ENCODE assay signal across 8 mouse cellular contexts in the genomic region with DNA sequence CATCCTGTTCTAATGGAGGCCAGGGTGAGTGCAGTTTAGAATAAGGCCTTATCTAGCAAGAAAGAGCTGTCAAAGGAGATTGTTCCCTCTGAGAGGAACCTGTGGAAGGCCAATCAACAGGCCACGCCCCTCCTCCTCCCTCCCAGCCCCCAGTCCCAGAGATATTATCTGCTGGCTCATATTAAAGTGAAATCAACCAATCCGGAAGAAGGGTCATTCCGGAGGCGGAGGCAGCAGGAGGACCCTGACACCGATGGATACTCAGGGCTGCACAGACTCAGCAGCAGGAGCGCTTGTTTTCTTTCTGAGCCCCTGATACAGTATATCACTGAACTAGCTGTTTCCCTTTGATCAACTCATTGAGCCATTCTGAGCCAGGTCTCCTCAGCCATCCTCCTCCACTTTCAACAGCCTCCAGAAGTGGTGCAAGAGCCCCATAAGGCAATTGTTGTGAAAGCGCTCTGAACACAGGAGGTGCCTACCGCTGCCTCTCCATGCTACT. TPM values are rescaled to one million over a fixed set of nuclear protein-coding genes. Genes with fewer than 3 reads are reported as not detected.
DNase-seq lines count a peak whose midpoint lies in the region; ATAC-seq and TF ChIP-seq lines count a peak whose summit lies in the region.

No protein-coding gene starts in this region.

- peak overlapping the region; percentile 94 for H3K4me3 ChIP-seq in hindbrain, embryonic 16.5 days (ENCODE audit: low read length)
- peak overlapping the region; percentile 90 for H3K4me3 ChIP-seq in liver, postnatal 0 days (ENCODE audit: low read depth, low read length)
- H3K4me3 ChIP-seq in neural tube, embryonic 12.5 days: peak overlapping the region; percentile 31

- no peak overlapping the region for H3K27ac ChIP-seq in hindbrain, embryonic 16.5 days (ENCODE audit: low read depth, low read length)
- H3K27ac ChIP-seq in liver, postnatal 0 days (ENCODE audit: low read depth): peak overlapping the region; percentile 84
- H3K27ac ChIP-seq in neural tube, embryonic 12.5 days: no peak overlapping the region

- H3K4me2 ChIP-seq in hindbrain, embryonic 16.5 days (ENCODE audit: low read length): peak overlapping the region; percentile 94
- H3K4me2 ChIP-seq in liver, postnatal 0 days (ENCODE audit: low read depth, low read length): peak overlapping the region; percentile 91
- peak overlapping the region; percentile 72 for H3K4me2 ChIP-seq in neural tube, embryonic 12.5 days (replicated peaks)

- peak overlapping the region; percentile 50 for H3K9ac ChIP-seq in hindbrain, embryonic 16.5 days (ENCODE audit: low read depth, low read length)
- 0 out of 2 replicates have a peak overlapping the region, but pooled peaks have one; percentile 5 for H3K9ac ChIP-seq in liver, postnatal 0 days (replicated peaks)
- 0 out of 2 replicates have a peak overlapping the region, but pooled peaks have one; percentile 23 for H3K9ac ChIP-seq in neural tube, embryonic 12.5 days

- H3K36me3 ChIP-seq in hindbrain, embryonic 16.5 days (ENCODE audit: control insufficient read depth, insufficient read depth, low read length): no peaks in the 10 kb centered on the region
- no peaks in the 10 kb centered on the region; the same call in 1 of the 2 replicates for H3K36me3 ChIP-seq in liver, postnatal 0 days (replicated peaks; ENCODE audit: insufficient read depth, low read length)
- H3K36me3 ChIP-seq in neural tube, embryonic 12.5 days: no peaks in the 10 kb centered on the region

- DNase-seq in layer of hippocampus, adult 9-11 months: peak; percentile 14
- no peak for DNase-seq in layer of hippocampus, postnatal 10 days (ENCODE audit: low spot score in 2 of 2)
- peak; percentile 72 for DNase-seq in embryo, embryonic 10.5 days (ENCODE audit: low spot score)
- peak; percentile 60 for DNase-seq in liver, postnatal 0 days
- DNase-seq in urinary bladder, postnatal 25 days (ENCODE audit: low spot score): no peak
- no peak for DNase-seq in adrenal gland, postnatal 25 days

- H3K9me3 ChIP-seq in hindbrain, embryonic 16.5 days (ENCODE audit: control insufficient read depth, low read length): no peaks in the 10 kb centered on the region
- H3K9me3 ChIP-seq in liver, postnatal 0 days (ENCODE audit: low read length): no peaks in the 10 kb centered on the region
- H3K9me3 ChIP-seq in neural tube, embryonic 12.5 days: no peaks in the 10 kb centered on the region

- peaks cover 40% of the 10 kb centered on the region for H3K4me1 ChIP-seq in hindbrain, embryonic 16.5 days (ENCODE audit: control insufficient read depth, insufficient read depth, low read depth, low read length)
- H3K4me1 ChIP-seq in liver, postnatal 0 days (ENCODE audit: insufficient read depth): peaks cover 28% of the 10 kb centered on the region
- H3K4me1 ChIP-seq in neural tube, embryonic 12.5 days: peaks cover 51% of the 10 kb centered on the region

- 13% methylated on average over 8 of the region's 8 CpGs for WGBS in hindbrain, embryonic 16.5 days
- WGBS in liver, postnatal 0 days (ENCODE audit: insufficient replicate concordance): 14% methylated on average over 8 of the region's 8 CpGs
- 19% methylated on average over 8 of the region's 8 CpGs for WGBS in neural tube, embryonic 12.5 days

- no peaks in the 10 kb centered on the region for H3K27me3 ChIP-seq in hindbrain, embryonic 16.5 days (replicated peaks; ENCODE audit: control insufficient read depth, insufficient read depth, low read length)
- peaks cover 9% of the 10 kb centered on the region; the same call in 1 of the 2 replicates for H3K27me3 ChIP-seq in liver, postnatal 0 days (ENCODE audit: insufficient read depth, low read length)
- H3K27me3 ChIP-seq in neural tube, embryonic 12.5 days (replicated peaks): no peaks in the 10 kb centered on the region

- no peak for TF ChIP-seq CTCF in liver, postnatal 0 days (IDR thresholded peaks at IDR 0.05; ENCODE audit: low read depth)

- no peak for TF ChIP-seq EP300 in liver, postnatal 0 days (IDR thresholded peaks at IDR 0.05; ENCODE audit: low read depth)

- no peak for ATAC-seq in hindbrain, embryonic 16.5 days
- ATAC-seq in liver, postnatal 0 days: no peak
- ATAC-seq in neural tube, embryonic 12.5 days (ENCODE audit: low FRiP score, low read depth): no peak

RNA-seq across cellular contexts. Expression of gene Atp8a1, which starts 2.0 kb away (rescaled TPM):
- total RNA-seq in layer of hippocampus, postnatal 10 days (2021): 100 to 1,000 TPM; 130 to 147 TPM
- polyA plus RNA-seq in hindbrain, embryonic 16.5 days (2015; fragmentation: Nextera tagmentation; extraction: Ambion mirVana): 50.8 and 55.2 TPM in 2 replicates
- polyA plus RNA-seq in liver, postnatal 0 days (2015; fragmentation: Nextera tagmentation; extraction: Ambion mirVana): 17.1 and 18.5 TPM in 2 replicates
- 34.7 and 35.7 TPM in 2 replicates for polyA plus RNA-seq in neural tube, embryonic 12.5 days (2016; fragmentation: Nextera tagmentation; extraction: Ambion mirVana)
- total RNA-seq in adrenal gland, postnatal 25 days (2021): 11.8 and 16.8 TPM in 2 replicates

Comparison
In these comparisons a context has a peak if more than half of its experiments do, and no peak if none do; other contexts are left out.
1. DNase-seq: peak in layer of hippocampus, adult 9-11 months (single experiment), embryo, embryonic 10.5 days (single experiment) and liver, postnatal 0 days (single experiment); none in layer of hippocampus, postnatal 10 days (0 of 2), urinary bladder, postnatal 25 days (single experiment) and adrenal gland, postnatal 25 days (single experiment).
2. H3K4me3 ChIP-seq: peak in every context shown above with its lines; median percentile 94 in hindbrain, embryonic 16.5 days; 90 in liver, postnatal 0 days; 31 in neural tube, embryonic 12.5 days.
3. Peak in every context shown above with its lines, with median percentiles within 50 percentile points of each other: H3K4me2 ChIP-seq and H3K9ac ChIP-seq.